Mouse (Mus musculus) ES-E14 (cell line): ENCODE data around the gene Cxcl1.

ENCODE experiments used
- CHD2 ChIP-seq: IDR thresholded peaks from 2 replicates; pipeline ENCODE4 v1.6.1; 2014; ENCODE audit warnings: mild to moderate bottlenecking, low read depth, low read length, inconsistent platforms
- MAFK ChIP-seq: IDR thresholded peaks from 2 replicates; pipeline ENCODE4 v1.6.1; 2014; ENCODE audit warnings: mild to moderate bottlenecking, low read depth, low read length, inconsistent platforms; ENCODE audit not compliant: insufficient read depth
- ZNF384 ChIP-seq: IDR thresholded peaks from 2 replicates; pipeline ENCODE4 v1.6.1; 2012; ENCODE audit warnings: low read depth, low read length, inconsistent platforms

DNA sequence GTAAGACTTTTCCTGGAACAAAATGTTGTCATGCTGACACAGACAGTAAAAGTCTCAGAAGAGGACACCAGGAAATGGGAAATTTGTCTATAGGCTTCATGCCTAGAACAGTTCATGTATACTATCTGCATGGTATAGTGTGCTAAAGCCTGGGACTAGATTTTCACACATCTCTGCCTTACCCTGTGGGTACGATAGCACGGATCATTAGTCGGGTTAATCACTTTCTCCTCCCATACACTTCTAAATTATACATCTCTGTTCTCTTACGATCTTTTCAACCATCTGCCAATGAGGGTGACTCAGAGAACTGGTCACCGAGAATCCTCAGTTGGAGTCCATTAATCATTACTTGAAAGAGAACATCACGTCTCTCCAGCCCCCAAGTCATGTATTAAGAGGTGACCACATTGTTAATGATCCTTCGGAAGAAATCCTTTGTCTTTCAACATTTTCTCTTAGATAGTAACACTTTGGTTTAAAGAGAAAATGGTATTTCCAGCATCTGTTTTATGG lies 10.6 kb upstream of the Cxcl1 start:
- TF ChIP-seq CHD2 (no peak), MAFK (no peak), ZNF384 (no peak)
